Mouse (Mus musculus): Measurements from ENCODE around the gene Pex11b. TPM values are rescaled to one million over a fixed set of nuclear protein-coding genes. Genes with fewer than 3 reads are reported as not detected.
A peak's percentile ranks its signal among the peaks of the same experiment; 100 is the strongest.
"Not testable (repeated sequence)": the region's sequence is repeated elsewhere in the genome, so short reads cannot be mapped to it uniquely, and the experiment has no call there.

Gene Pex11b
- polyA plus RNA-seq, 1 experiment from 2014 or later = 59.6 TPM

- Histone ChIP-seq H3K4me1 (ENCODE audit: control insufficient read depth, insufficient read depth, low read length) (peaks cover 42% of the 10 kb centered on the region), H3K4me2 (ENCODE audit: low read depth, low read length) (peak overlapping the region; percentile 72), H3K9me3 (ENCODE audit: control insufficient read depth, low read length) (no peaks in the 10 kb centered on the region), H3K36me3 (ENCODE audit: control insufficient read depth, insufficient read depth, low read length) (no peaks in the 10 kb centered on the region), H3K4me3 (ENCODE audit: low read depth, low read length) (peak overlapping the region; percentile 83), H3K27me3 (ENCODE audit: control insufficient read depth, insufficient read depth, low read length) (no peaks in the 10 kb centered on the region), H3K9ac (replicated peaks; ENCODE audit: low read depth, low read length) (peak overlapping the region; percentile 94), H3K27ac (ENCODE audit: low read depth, low read length) (peak overlapping the region; percentile 41; the same call in 1 of the 2 replicates)
- no peak for ATAC-seq (ENCODE audit: low read depth)
- 39% methylated on average over 5 of the region's 5 CpGs for WGBS
Measured at GRCm38 (mm10) chr3:96603311-96603710, 31.9 kb upstream of the Pex11b start.

DNA sequence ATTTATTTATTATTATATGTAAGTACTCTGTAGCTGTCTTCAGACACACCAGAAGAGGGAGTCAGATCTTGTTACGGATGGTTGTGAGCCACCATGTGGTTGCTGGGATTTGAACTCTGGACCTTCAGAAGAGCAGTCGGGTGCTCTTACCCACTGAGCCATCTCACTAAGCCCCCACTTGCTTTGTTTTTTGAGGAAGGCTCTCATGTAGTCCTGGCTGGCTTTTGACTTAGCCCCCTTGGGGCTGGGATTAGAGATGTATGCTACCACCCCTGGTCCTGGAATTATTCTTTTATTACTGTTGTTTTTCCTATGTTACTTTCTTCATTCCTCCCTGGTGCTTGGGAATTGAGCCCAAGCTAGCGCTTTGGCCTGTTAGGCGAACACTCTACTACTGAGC, 29.2 kb upstream of the Pex11b start:
- not testable (repeated sequence) for H3K27me3 ChIP-seq (ENCODE audit: control insufficient read depth, insufficient read depth, low read length); H3K27ac ChIP-seq (ENCODE audit: low read depth, low read length); H3K9me3 ChIP-seq (ENCODE audit: control insufficient read depth, low read length); ATAC-seq (ENCODE audit: low read depth); H3K36me3 ChIP-seq (ENCODE audit: control insufficient read depth, insufficient read depth, low read length); H3K4me3 ChIP-seq (ENCODE audit: low read depth, low read length); H3K9ac ChIP-seq (replicated peaks; ENCODE audit: low read depth, low read length); H3K4me2 ChIP-seq (ENCODE audit: low read depth, low read length)
- peaks cover 33% of the 10 kb centered on the region for H3K4me1 ChIP-seq (ENCODE audit: control insufficient read depth, insufficient read depth, low read length)
- WGBS = 81% methylated on average over 3 of the region's 4 CpGs

DNA sequence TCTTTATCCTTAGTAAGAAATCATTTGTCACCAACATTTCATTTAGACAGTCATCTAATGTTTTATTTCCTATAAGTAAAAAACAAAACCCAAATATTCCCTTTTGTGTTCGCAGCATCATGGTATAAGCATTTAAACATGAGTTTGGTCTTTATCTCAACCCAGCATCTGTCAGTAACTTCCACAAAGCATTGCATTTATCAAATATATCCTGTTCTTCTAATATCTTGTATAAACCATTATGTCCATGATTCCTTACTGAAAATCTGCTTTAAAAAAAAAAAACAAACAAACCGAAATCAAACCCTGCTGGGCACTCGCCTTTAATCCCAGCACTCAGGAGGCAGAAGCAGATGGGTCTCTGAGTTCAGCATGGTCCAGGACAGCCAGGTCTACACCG, 28.6 kb upstream of the Pex11b start:
- ATAC-seq (ENCODE audit: low read depth) = no peak

DNA sequence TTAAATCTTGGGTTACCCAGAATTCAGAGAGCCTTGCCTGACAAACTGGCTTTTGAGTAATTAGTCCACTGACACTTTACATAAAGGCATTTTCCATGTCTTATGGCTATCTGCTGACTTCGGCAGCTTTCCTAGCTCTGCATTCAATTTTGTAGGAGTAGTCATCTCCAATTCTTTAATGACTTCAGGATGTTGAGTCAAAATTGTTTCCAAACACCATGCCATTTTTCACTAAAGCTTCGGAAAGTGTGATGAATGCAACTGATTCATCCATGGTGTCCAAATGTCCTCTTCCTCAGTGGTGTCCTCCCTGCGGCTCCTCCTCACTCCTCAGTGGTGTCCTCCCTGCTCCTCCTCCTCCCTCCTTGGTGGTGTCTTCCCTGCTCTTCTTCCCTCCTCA, 17.2 kb upstream of the Pex11b start:
- H3K4me2 ChIP-seq (ENCODE audit: low read depth, low read length) = no peak overlapping the region
- no peak for ATAC-seq (ENCODE audit: low read depth)
- no peaks in the 10 kb centered on the region for H3K4me1 ChIP-seq (ENCODE audit: control insufficient read depth, insufficient read depth, low read length)
- H3K27me3 ChIP-seq (ENCODE audit: control insufficient read depth, insufficient read depth, low read length) = no peaks in the 10 kb centered on the region
- 92% methylated on average over 3 of the region's 3 CpGs for WGBS
- no peak overlapping the region for H3K9ac ChIP-seq (replicated peaks; ENCODE audit: low read depth, low read length)
- no peak overlapping the region for H3K27ac ChIP-seq (ENCODE audit: low read depth, low read length)
- H3K36me3 ChIP-seq (ENCODE audit: control insufficient read depth, insufficient read depth, low read length) = peaks cover 39% of the 10 kb centered on the region
- H3K4me3 ChIP-seq (ENCODE audit: low read depth, low read length) = no peak overlapping the region
- H3K9me3 ChIP-seq (ENCODE audit: control insufficient read depth, low read length) = no peaks in the 10 kb centered on the region

More for the DNA sequence above, 28.6 kb upstream of the Pex11b start:
- Histone ChIP-seq H3K9ac (replicated peaks; ENCODE audit: low read depth, low read length) (no peak overlapping the region), H3K9me3 (ENCODE audit: control insufficient read depth, low read length) (no peaks in the 10 kb centered on the region), H3K36me3 (ENCODE audit: control insufficient read depth, insufficient read depth, low read length) (no peaks in the 10 kb centered on the region), H3K27me3 (ENCODE audit: control insufficient read depth, insufficient read depth, low read length) (no peaks in the 10 kb centered on the region), H3K4me2 (ENCODE audit: low read depth, low read length) (no peak overlapping the region), H3K4me3 (ENCODE audit: low read depth, low read length) (no peak overlapping the region), H3K4me1 (ENCODE audit: control insufficient read depth, insufficient read depth, low read length) (peaks cover 33% of the 10 kb centered on the region), H3K27ac (ENCODE audit: low read depth, low read length) (no peak overlapping the region)
- WGBS = 93% methylated on average over 4 of the region's 4 CpGs

DNA sequence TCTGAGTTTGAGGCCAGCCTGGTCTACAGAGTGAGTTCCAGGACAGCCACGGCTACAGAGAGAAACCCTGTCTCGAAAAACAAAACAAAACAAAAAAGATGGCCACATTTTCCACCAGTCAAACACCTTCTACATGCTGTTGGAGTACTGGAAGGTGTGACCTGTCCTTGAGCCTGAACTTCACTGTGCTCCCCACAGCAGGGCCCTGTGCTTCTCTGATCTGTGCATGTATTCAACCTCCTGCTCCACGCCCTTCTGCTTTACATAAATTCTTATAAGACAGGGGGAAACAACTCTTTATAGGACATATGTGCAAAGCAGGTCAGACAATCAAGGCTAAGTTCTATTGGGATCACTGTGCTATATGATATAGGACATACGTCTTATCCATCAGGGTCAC, 12.0 kb upstream of the Pex11b start:
- H3K27ac ChIP-seq (ENCODE audit: low read depth, low read length) = no peak overlapping the region

GRCm38 (mm10) chr3:96629729-96630600, 5.2 kb upstream of the Pex11b start, which contains the start of gene Rbm8a:
Gene Rbm8a (plus strand): TSS chr3:96629933.
- 2% methylated on average over 48 of the region's 48 CpGs for whole genome bisulfite sequencing
- Histone ChIP-seq H3K4me3 (ENCODE audit: low read depth, low read length) (peak within 1 kb of the TSS; percentile 67), H3K9ac (replicated peaks; ENCODE audit: low read depth, low read length) (peak within 1 kb of the TSS; percentile 67), H3K9me3 (ENCODE audit: control insufficient read depth, low read length) (no peaks in the 10 kb centered on the region), H3K27ac (ENCODE audit: low read depth, low read length) (peak within 1 kb of the TSS; percentile 46), H3K27me3 (ENCODE audit: control insufficient read depth, insufficient read depth, low read length) (no peaks in the 10 kb centered on the region), H3K36me3 (ENCODE audit: control insufficient read depth, insufficient read depth, low read length) (peaks cover 14% of the 10 kb centered on the region), H3K4me1 (ENCODE audit: control insufficient read depth, insufficient read depth, low read length) (peaks cover 13% of the 10 kb centered on the region), H3K4me2 (ENCODE audit: low read depth, low read length) (peak within 1 kb of the TSS; percentile 76)
- peak; percentile 95 for ATAC-seq (ENCODE audit: low read depth)

More for the DNA sequence above, 12.0 kb upstream of the Pex11b start:
- Histone ChIP-seq H3K9me3 (ENCODE audit: control insufficient read depth, low read length) (no peaks in the 10 kb centered on the region), H3K36me3 (ENCODE audit: control insufficient read depth, insufficient read depth, low read length) (peaks cover 39% of the 10 kb centered on the region), H3K27me3 (ENCODE audit: control insufficient read depth, insufficient read depth, low read length) (no peaks in the 10 kb centered on the region), H3K4me2 (ENCODE audit: low read depth, low read length) (no peak overlapping the region), H3K4me3 (ENCODE audit: low read depth, low read length) (no peak overlapping the region), H3K4me1 (ENCODE audit: control insufficient read depth, insufficient read depth, low read length) (no peaks in the 10 kb centered on the region), H3K9ac (replicated peaks; ENCODE audit: low read depth, low read length) (no peak overlapping the region)
- 96% methylated on average over 4 of the region's 4 CpGs for WGBS
- no peak for ATAC-seq (ENCODE audit: low read depth)

GRCm38 (mm10) chr3:96632058-96632457, 3.1 kb upstream of the Pex11b start:
- ATAC-seq (ENCODE audit: low read depth) = no peak
- no peak overlapping the region for H3K4me2 ChIP-seq (ENCODE audit: low read depth, low read length)
- no peak overlapping the region for H3K4me3 ChIP-seq (ENCODE audit: low read depth, low read length)
- H3K27ac ChIP-seq (ENCODE audit: low read depth, low read length) = no peak overlapping the region
- H3K4me1 ChIP-seq (ENCODE audit: control insufficient read depth, insufficient read depth, low read length) = peaks cover 21% of the 10 kb centered on the region
- peaks cover 14% of the 10 kb centered on the region for H3K36me3 ChIP-seq (ENCODE audit: control insufficient read depth, insufficient read depth, low read length)
- H3K9me3 ChIP-seq (ENCODE audit: control insufficient read depth, low read length) = no peaks in the 10 kb centered on the region
- no peaks in the 10 kb centered on the region for H3K27me3 ChIP-seq (ENCODE audit: control insufficient read depth, insufficient read depth, low read length)
- H3K9ac ChIP-seq (replicated peaks; ENCODE audit: low read depth, low read length) = no peak overlapping the region

GRCm38 (mm10) chr3:96634015-96634414, 1.2 kb upstream of the Pex11b start:
- Histone ChIP-seq H3K9ac (replicated peaks; ENCODE audit: low read depth, low read length) (no peak overlapping the region), H3K27ac (ENCODE audit: low read depth, low read length) (no peak overlapping the region), H3K4me2 (ENCODE audit: low read depth, low read length) (no peak overlapping the region), H3K36me3 (ENCODE audit: control insufficient read depth, insufficient read depth, low read length) (peaks cover 25% of the 10 kb centered on the region), H3K27me3 (ENCODE audit: control insufficient read depth, insufficient read depth, low read length) (no peaks in the 10 kb centered on the region), H3K9me3 (ENCODE audit: control insufficient read depth, low read length) (no peaks in the 10 kb centered on the region), H3K4me3 (ENCODE audit: low read depth, low read length) (no peak overlapping the region), H3K4me1 (ENCODE audit: control insufficient read depth, insufficient read depth, low read length) (peaks cover 21% of the 10 kb centered on the region)
- WGBS = 76% methylated on average over 1 of the region's 1 CpGs
- ATAC-seq (ENCODE audit: low read depth) = no peak

- Histone ChIP-seq H3K9ac (replicated peaks; ENCODE audit: low read depth, low read length) (peak overlapping the region; percentile 90), H3K4me3 (ENCODE audit: low read depth, low read length) (peak overlapping the region; percentile 90), H3K36me3 (ENCODE audit: control insufficient read depth, insufficient read depth, low read length) (peaks cover 25% of the 10 kb centered on the region), H3K4me2 (ENCODE audit: low read depth, low read length) (peak overlapping the region; percentile 91), H3K9me3 (ENCODE audit: control insufficient read depth, low read length) (no peaks in the 10 kb centered on the region), H3K4me1 (ENCODE audit: control insufficient read depth, insufficient read depth, low read length) (peaks cover 16% of the 10 kb centered on the region), H3K27me3 (ENCODE audit: control insufficient read depth, insufficient read depth, low read length) (no peaks in the 10 kb centered on the region), H3K27ac (ENCODE audit: low read depth, low read length) (peak overlapping the region; percentile 82; the same call in 1 of the 2 replicates)
- WGBS = 12% methylated on average over 15 of the region's 15 CpGs
- ATAC-seq (ENCODE audit: low read depth) = peak; percentile 12; the same call in 1 of the 2 replicates
Measured at GRCm38 (mm10) chr3:96635906-96636305, 730 bp downstream of the Pex11b start.
